Mouse (Mus musculus) adrenal gland, adult 8-10 months (tissue): ENCODE measurements around the gene Kansl3. TPM values are rescaled to one million over a fixed set of nuclear protein-coding genes. Genes with fewer than 3 reads are reported as not detected.
A peak's percentile ranks its signal among the peaks of the same experiment; 100 is the strongest.

ENCODE experiments used
- DNase-seq: peaks from one replicate; pipeline ENCODE4 v3.0.0; 2022
- total RNA-seq, 4 experiments: library from RNA; stranded (reverse); gene quantifications; 2 replicates each; pipeline ENCODE4 v1.2.4; 2022

Kansl3 gene
- total RNA-seq: 100 to 1,000 TPM in 3 of 4 experiments, 10 to 100 TPM in 1; 86.5 to 139 (median 135) TPM

- DNase-seq: peak; percentile 78
These were observed at the start of gene Kansl3 for GRCm38 (mm10) chr1:36368969-36369645. Gene Kansl3 (minus strand): TSS chr1:36369181.

- DNase-seq: peak; percentile 6
These were observed 35.5 kb upstream of the Kansl3 start for GRCm38 (mm10) chr1:36404531-36404930.

GRCm38 (mm10) chr1:36401509-36401908 lies 32.5 kb upstream of the Kansl3 start:
- DNase-seq: no peak

GRCm38 (mm10) chr1:36397041-36397440 lies 28.1 kb upstream of the Kansl3 start:
- no peak for DNase-seq

- DNase-seq: no peak
These were observed 10.6 kb upstream of the Kansl3 start for GRCm38 (mm10) chr1:36379582-36379981.

- no peak for DNase-seq
These were observed 9.9 kb upstream of the Kansl3 start for GRCm38 (mm10) chr1:36378880-36379279.

GRCm38 (mm10) chr1:36371934-36372845 lies 3.2 kb upstream of the Kansl3 start, which contains the start of gene Fer1l5:
Gene Fer1l5 (plus strand): TSS chr1:36372291.
- no peak for DNase-seq

- DNase-seq: peak; percentile 66
These were observed 1.9 kb upstream of the Kansl3 start for GRCm38 (mm10) chr1:36370918-36371317.

- DNase-seq: peak; percentile 76
These were observed 641 bp downstream of the Kansl3 start for GRCm38 (mm10) chr1:36368112-36368968.

- no peak for DNase-seq
These were observed 1.3 kb downstream of the Kansl3 start for GRCm38 (mm10) chr1:36367698-36368097.

GRCm38 (mm10) chr1:36356955-36357695 lies 11.9 kb downstream of the Kansl3 start:
- no peak for DNase-seq

- DNase-seq: no peak
These were observed 16.6 kb downstream of the Kansl3 start for GRCm38 (mm10) chr1:36352351-36352750.

GRCm38 (mm10) chr1:36342547-36342946 lies 26.4 kb downstream of the Kansl3 start:
- no peak for DNase-seq

- no peak for DNase-seq
These were observed 35.8 kb downstream of the Kansl3 start for GRCm38 (mm10) chr1:36332955-36333887.

GRCm38 (mm10) chr1:36331743-36332142 lies 37.2 kb downstream of the Kansl3 start:
- no peak for DNase-seq

GRCm38 (mm10) chr1:36326815-36327214 lies 42.2 kb downstream of the Kansl3 start:
- no peak for DNase-seq

GRCm38 (mm10) chr1:36325900-36326321 lies 43.1 kb downstream of the Kansl3 start:
- peak; percentile 58 for DNase-seq

GRCm38 (mm10) chr1:36323746-36324448 lies 45.1 kb downstream of the Kansl3 start:
- peak; percentile 52 for DNase-seq

- DNase-seq: no peak
These were observed 45.9 kb downstream of the Kansl3 start for GRCm38 (mm10) chr1:36323076-36323475.
